Mouse (Mus musculus) G1E (cell line): ENCODE measurements around the gene Ces4a.

Experiments used
- CTCF ChIP-seq: IDR thresholded peaks from 2 replicates; pipeline ENCODE4 v1.5.1; 2012; ENCODE audit warnings: low read depth, low read length, inconsistent platforms, mixed read lengths
- GATA1 ChIP-seq: IDR thresholded peaks from 2 replicates; pipeline ENCODE4 v1.6.1; 2012; ENCODE audit warnings: borderline replicate concordance, low read length, inconsistent platforms, mixed read lengths
- POLR2AphosphoS5 ChIP-seq: IDR thresholded peaks from 2 replicates; pipeline ENCODE4 v1.6.1; 2012; ENCODE audit warnings: low read depth, low read length, inconsistent platforms; ENCODE audit not compliant: insufficient replicate concordance
- TAL1 ChIP-seq: conservative IDR thresholded peaks from 2 replicates; pipeline ENCODE4 v1.6.1; 2012; ENCODE audit warnings: low read depth, low read length, inconsistent platforms, mixed read lengths

- TF ChIP-seq GATA1 (no peak), TAL1 (no peak), CTCF (no peak), POLR2AphosphoS5 (no peak)
Observed at GRCm38 (mm10) chr8:105151654-105152053, 20.1 kb downstream of the Ces4a start.
